Mouse (Mus musculus): ENCODE data around the gene Cadm2. TPM values are rescaled to one million over a fixed set of nuclear protein-coding genes. Genes with fewer than 3 reads are reported as not detected.

The Cadm2 gene
- polyA plus RNA-seq, 1 experiment from 2014 or later = 14.8 TPM

GRCm38 (mm10) chr16:66900664-66901063 lies 720.0 kb downstream of the Cadm2 start:
- Histone ChIP-seq H3K4me3 (no peak overlapping the region), H3K36me3 (no peaks in the 10 kb centered on the region), H3K9ac (no peak overlapping the region), H3K27ac (no peak overlapping the region), H3K27me3 (no peaks in the 10 kb centered on the region), H3K4me1 (no peaks in the 10 kb centered on the region), H3K4me2 (replicated peaks) (no peak overlapping the region), H3K9me3 (replicated peaks) (no peaks in the 10 kb centered on the region)
- WGBS = 39% methylated on average over 4 of the region's 4 CpGs
- peak; percentile 76 for ATAC-seq (ENCODE audit: low FRiP score)

- ATAC-seq (ENCODE audit: low FRiP score) = no peak
Observed at GRCm38 (mm10) chr16:66892359-66892758, 728.3 kb downstream of the Cadm2 start.

GRCm38 (mm10) chr16:66891559-66892247 lies 729.0 kb downstream of the Cadm2 start:
- Histone ChIP-seq H3K27ac (no peak overlapping the region), H3K9ac (no peak overlapping the region), H3K9me3 (replicated peaks) (no peaks in the 10 kb centered on the region), H3K4me3 (no peak overlapping the region), H3K36me3 (no peaks in the 10 kb centered on the region), H3K4me2 (replicated peaks) (no peak overlapping the region), H3K27me3 (no peaks in the 10 kb centered on the region), H3K4me1 (no peaks in the 10 kb centered on the region)
- 69% methylated on average over 6 of the region's 6 CpGs for WGBS
- ATAC-seq (ENCODE audit: low FRiP score) = no peak

More at GRCm38 (mm10) chr16:66892359-66892758, 728.3 kb downstream of the Cadm2 start:
- Histone ChIP-seq H3K27me3 (no peaks in the 10 kb centered on the region), H3K9me3 (replicated peaks) (no peaks in the 10 kb centered on the region), H3K27ac (0 out of 2 replicates have a peak overlapping the region, but pooled peaks have one; percentile 2), H3K9ac (no peak overlapping the region), H3K4me2 (replicated peaks) (no peak overlapping the region), H3K36me3 (no peaks in the 10 kb centered on the region), H3K4me1 (no peaks in the 10 kb centered on the region), H3K4me3 (no peak overlapping the region)
- WGBS = 86% methylated on average over 6 of the region's 6 CpGs

GRCm38 (mm10) chr16:66889907-66890306 lies 730.8 kb downstream of the Cadm2 start:
- H3K27ac ChIP-seq = no peak overlapping the region
- H3K27me3 ChIP-seq = no peaks in the 10 kb centered on the region
- H3K4me2 ChIP-seq (replicated peaks) = no peak overlapping the region
- ATAC-seq (ENCODE audit: low FRiP score) = no peak
- no peaks in the 10 kb centered on the region for H3K4me1 ChIP-seq
- 92% methylated on average over 8 of the region's 8 CpGs for WGBS
- H3K36me3 ChIP-seq = no peaks in the 10 kb centered on the region
- H3K9ac ChIP-seq = no peak overlapping the region
- H3K4me3 ChIP-seq = no peak overlapping the region
- no peaks in the 10 kb centered on the region for H3K9me3 ChIP-seq (replicated peaks)

GRCm38 (mm10) chr16:66882597-66882996 lies 738.1 kb downstream of the Cadm2 start:
- ATAC-seq (ENCODE audit: low FRiP score) = no peak
- Histone ChIP-seq H3K27ac (no peak overlapping the region), H3K4me1 (no peaks in the 10 kb centered on the region), H3K4me3 (no peak overlapping the region), H3K9me3 (replicated peaks) (no peaks in the 10 kb centered on the region), H3K36me3 (no peaks in the 10 kb centered on the region), H3K27me3 (no peaks in the 10 kb centered on the region), H3K4me2 (replicated peaks) (no peak overlapping the region), H3K9ac (no peak overlapping the region)
- 50% methylated on average over 3 of the region's 3 CpGs for WGBS

- Histone ChIP-seq H3K36me3 (no peaks in the 10 kb centered on the region), H3K4me1 (no peaks in the 10 kb centered on the region), H3K4me2 (replicated peaks) (no peak overlapping the region), H3K4me3 (no peak overlapping the region), H3K9me3 (replicated peaks) (no peaks in the 10 kb centered on the region), H3K27me3 (no peaks in the 10 kb centered on the region), H3K9ac (no peak overlapping the region), H3K27ac (no peak overlapping the region)
- 81% methylated on average over 3 of the region's 3 CpGs for WGBS
- no peak for ATAC-seq (ENCODE audit: low FRiP score)
Observed at GRCm38 (mm10) chr16:66871201-66871600, 749.5 kb downstream of the Cadm2 start.

DNA sequence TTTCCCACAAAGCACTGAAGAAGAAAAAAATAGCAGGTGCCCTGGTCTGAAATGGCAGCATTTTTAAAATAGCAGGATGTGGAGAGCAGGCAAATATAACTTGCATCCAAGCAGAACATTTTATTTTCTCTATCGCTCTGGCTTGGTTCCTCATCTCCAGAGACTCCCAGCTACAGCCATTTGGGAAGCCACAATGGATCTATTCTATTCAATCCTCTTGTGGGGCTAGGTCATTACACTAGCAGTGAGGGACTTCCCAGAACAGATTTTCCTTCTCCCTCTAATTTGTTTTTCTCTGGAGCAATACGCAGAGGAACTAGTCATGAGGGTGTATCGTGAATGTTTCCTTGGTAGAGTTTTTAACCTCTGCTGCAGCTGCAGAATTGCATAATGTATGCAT lies 769.7 kb downstream of the Cadm2 start:
- ATAC-seq (ENCODE audit: low FRiP score) = peak; percentile 32; the same call in 1 of the 2 replicates
- Histone ChIP-seq H3K27ac (no peak overlapping the region), H3K4me1 (no peaks in the 10 kb centered on the region), H3K4me3 (no peak overlapping the region), H3K9ac (no peak overlapping the region), H3K4me2 (replicated peaks) (no peak overlapping the region), H3K27me3 (no peaks in the 10 kb centered on the region), H3K36me3 (no peaks in the 10 kb centered on the region), H3K9me3 (replicated peaks) (no peaks in the 10 kb centered on the region)
- 45% methylated on average over 3 of the region's 3 CpGs for WGBS

DNA sequence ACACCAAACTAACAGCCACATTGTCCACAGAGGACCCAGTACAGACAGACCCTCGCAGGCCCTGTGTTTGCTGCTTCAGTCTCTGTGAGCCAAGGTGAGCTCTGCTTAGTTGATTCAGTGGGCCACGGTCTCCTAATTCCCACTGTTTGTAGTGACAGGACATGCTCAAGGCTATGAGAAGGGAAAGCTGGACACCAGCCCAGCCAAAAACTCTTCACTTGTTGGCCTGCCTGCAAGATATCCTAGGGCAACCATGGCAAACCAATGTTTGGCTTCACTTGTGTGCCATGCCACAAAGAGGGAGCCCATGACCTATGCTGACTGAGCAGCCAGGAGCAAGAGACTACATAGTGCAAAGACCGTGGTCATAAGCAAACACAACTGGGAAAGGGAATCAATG lies 795.8 kb downstream of the Cadm2 start:
- H3K4me3 ChIP-seq = no peak overlapping the region
- no peaks in the 10 kb centered on the region for H3K4me1 ChIP-seq
- no peak overlapping the region for H3K4me2 ChIP-seq (replicated peaks)
- H3K27me3 ChIP-seq = no peaks in the 10 kb centered on the region
- H3K9me3 ChIP-seq (replicated peaks) = no peaks in the 10 kb centered on the region
- no peak overlapping the region for H3K27ac ChIP-seq
- H3K9ac ChIP-seq = no peak overlapping the region
- WGBS = 83% methylated on average over 3 of the region's 3 CpGs
- ATAC-seq (ENCODE audit: low FRiP score) = no peak
- no peaks in the 10 kb centered on the region for H3K36me3 ChIP-seq

- ATAC-seq (ENCODE audit: low FRiP score) = no peak
- Histone ChIP-seq H3K4me1 (no peaks in the 10 kb centered on the region), H3K9ac (no peak overlapping the region), H3K9me3 (replicated peaks) (no peaks in the 10 kb centered on the region), H3K4me3 (no peak overlapping the region), H3K4me2 (replicated peaks) (no peak overlapping the region), H3K36me3 (no peaks in the 10 kb centered on the region), H3K27ac (no peak overlapping the region), H3K27me3 (no peaks in the 10 kb centered on the region)
Observed at GRCm38 (mm10) chr16:66811495-66811894, 809.2 kb downstream of the Cadm2 start.

GRCm38 (mm10) chr16:66798204-66798603 lies 822.5 kb downstream of the Cadm2 start:
- 67% methylated on average over 3 of the region's 3 CpGs for WGBS
- Histone ChIP-seq H3K4me1 (no peaks in the 10 kb centered on the region), H3K4me3 (no peak overlapping the region), H3K27me3 (no peaks in the 10 kb centered on the region), H3K27ac (no peak overlapping the region), H3K4me2 (replicated peaks) (no peak overlapping the region), H3K9ac (no peak overlapping the region), H3K9me3 (replicated peaks) (no peaks in the 10 kb centered on the region), H3K36me3 (no peaks in the 10 kb centered on the region)
- ATAC-seq (ENCODE audit: low FRiP score) = no peak

DNA sequence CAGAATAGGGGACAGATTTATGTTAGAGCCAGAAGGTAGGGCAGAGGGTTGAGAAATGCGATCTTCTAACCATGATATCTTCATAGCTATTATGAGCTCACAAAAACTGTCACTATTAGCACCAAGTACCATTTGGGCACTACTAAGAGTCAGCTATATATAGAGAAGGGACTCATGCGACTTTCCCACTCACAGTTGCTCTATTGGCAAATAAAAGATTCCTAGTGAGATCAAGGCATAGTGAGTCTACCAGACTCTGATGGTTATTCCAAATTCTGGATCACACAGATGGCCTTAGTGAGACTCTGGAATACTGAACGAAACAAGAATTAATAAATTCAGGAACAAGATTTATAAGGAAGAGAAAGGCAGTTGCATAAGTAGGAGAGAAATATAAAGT lies 827.6 kb downstream of the Cadm2 start:
- Histone ChIP-seq H3K9me3 (replicated peaks) (no peaks in the 10 kb centered on the region), H3K9ac (no peak overlapping the region), H3K4me2 (replicated peaks) (no peak overlapping the region), H3K27ac (no peak overlapping the region), H3K27me3 (no peaks in the 10 kb centered on the region), H3K4me3 (no peak overlapping the region), H3K36me3 (no peaks in the 10 kb centered on the region), H3K4me1 (no peaks in the 10 kb centered on the region)
- 89% methylated on average over 3 of the region's 3 CpGs for WGBS
- ATAC-seq (ENCODE audit: low FRiP score) = no peak

- Histone ChIP-seq H3K9ac (no peak overlapping the region), H3K4me1 (peaks cover 8% of the 10 kb centered on the region), H3K4me2 (replicated peaks) (no peak overlapping the region), H3K36me3 (no peaks in the 10 kb centered on the region), H3K27me3 (no peaks in the 10 kb centered on the region), H3K9me3 (replicated peaks) (no peaks in the 10 kb centered on the region), H3K27ac (no peak overlapping the region), H3K4me3 (no peak overlapping the region)
- 36% methylated on average over 4 of the region's 4 CpGs for WGBS
- ATAC-seq (ENCODE audit: low FRiP score) = no peak
Observed at GRCm38 (mm10) chr16:66771883-66772282, 848.8 kb downstream of the Cadm2 start.

DNA sequence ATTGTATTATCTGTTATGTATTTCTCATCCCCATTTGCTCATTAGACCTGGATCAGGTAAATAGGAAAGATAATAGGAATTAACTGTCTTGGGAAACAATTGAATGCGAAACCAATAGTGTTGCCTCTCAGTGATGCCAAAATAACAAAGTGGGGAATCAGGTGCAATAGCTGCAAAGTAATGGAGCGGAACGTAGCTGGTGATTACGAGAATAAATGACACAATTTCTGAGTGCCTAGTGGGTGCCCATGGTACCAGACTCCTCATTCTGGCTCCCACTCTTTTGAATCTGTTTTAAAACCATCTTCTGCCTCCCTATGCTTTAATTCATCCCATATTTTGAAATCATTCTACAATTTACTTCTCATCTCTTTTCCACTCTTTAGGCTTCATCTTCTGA lies 851.2 kb downstream of the Cadm2 start:
- no peak overlapping the region for H3K9ac ChIP-seq

More for the DNA sequence above, 851.2 kb downstream of the Cadm2 start:
- ATAC-seq (ENCODE audit: low FRiP score) = peak; percentile 53; the same call in 1 of the 2 replicates
- peak overlapping the region; percentile 52; the same call in 1 of the 2 replicates for H3K27ac ChIP-seq
- H3K4me3 ChIP-seq = no peak overlapping the region
- whole genome bisulfite sequencing = 51% methylated on average over 4 of the region's 4 CpGs
- H3K4me2 ChIP-seq (replicated peaks) = no peak overlapping the region
- H3K9me3 ChIP-seq (replicated peaks) = no peaks in the 10 kb centered on the region
- peaks cover 8% of the 10 kb centered on the region for H3K4me1 ChIP-seq
- no peaks in the 10 kb centered on the region for H3K36me3 ChIP-seq
- H3K27me3 ChIP-seq = no peaks in the 10 kb centered on the region

All from hindbrain, embryonic 12.5 days (tissue).